Mouse (Mus musculus): ENCODE results near the gene Tmem129. TPM values are rescaled to one million over a fixed set of nuclear protein-coding genes. Genes with fewer than 3 reads are reported as not detected.

The Tmem129 gene
- polyA plus RNA-seq, 1 experiment from 2014 or later: 50.8 TPM

DNA sequence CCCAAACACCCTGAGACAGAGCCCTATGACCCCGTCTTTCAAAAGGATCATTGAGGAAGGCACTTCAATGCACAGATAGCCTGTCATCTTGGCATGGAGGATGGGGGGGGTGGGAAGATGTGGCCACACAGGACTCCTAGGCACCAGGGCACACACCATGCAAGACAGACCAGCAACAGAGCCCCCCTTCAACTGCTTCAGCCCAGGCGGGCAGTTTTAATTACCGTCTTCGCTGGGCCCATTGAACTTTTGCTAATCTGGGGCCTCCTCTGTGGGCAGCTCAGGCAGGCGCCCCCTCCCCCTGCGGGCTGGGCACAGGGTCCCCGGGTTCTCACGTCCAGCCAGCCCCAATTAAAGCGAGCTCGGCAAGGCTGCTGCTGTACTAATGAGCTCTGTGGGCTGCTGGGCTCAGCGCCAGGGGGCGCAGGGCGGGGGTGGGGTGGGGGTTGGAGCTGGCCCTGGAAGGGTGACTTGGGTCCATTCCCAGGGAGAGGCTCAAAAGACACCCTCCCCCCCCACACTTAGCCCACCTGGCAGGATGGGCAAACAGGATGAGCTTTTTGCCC lies 39.8 kb upstream of the Tmem129 start:
- H3K36me3 ChIP-seq (ENCODE audit: insufficient read depth, low read length): no peaks in the 10 kb centered on the region
- H3K4me3 ChIP-seq (ENCODE audit: low read length): no peak overlapping the region
- peaks cover 6% of the 10 kb centered on the region; the same call in 1 of the 2 replicates for H3K27me3 ChIP-seq (ENCODE audit: insufficient read depth, low read length)
- H3K27ac ChIP-seq (ENCODE audit: low read length): no peak overlapping the region
- H3K4me2 ChIP-seq (replicated peaks; ENCODE audit: low read depth, low read length): no peak overlapping the region
- H3K9me3 ChIP-seq (ENCODE audit: low read length): no peaks in the 10 kb centered on the region
- no peak overlapping the region for H3K9ac ChIP-seq (replicated peaks; ENCODE audit: low read length)
- WGBS: 29% methylated on average over 12 of the region's 13 CpGs
- H3K4me1 ChIP-seq (ENCODE audit: insufficient read depth, low read length): peaks cover 39% of the 10 kb centered on the region
- no peak for ATAC-seq (ENCODE audit: low FRiP score, low TSS enrichment)

DNA sequence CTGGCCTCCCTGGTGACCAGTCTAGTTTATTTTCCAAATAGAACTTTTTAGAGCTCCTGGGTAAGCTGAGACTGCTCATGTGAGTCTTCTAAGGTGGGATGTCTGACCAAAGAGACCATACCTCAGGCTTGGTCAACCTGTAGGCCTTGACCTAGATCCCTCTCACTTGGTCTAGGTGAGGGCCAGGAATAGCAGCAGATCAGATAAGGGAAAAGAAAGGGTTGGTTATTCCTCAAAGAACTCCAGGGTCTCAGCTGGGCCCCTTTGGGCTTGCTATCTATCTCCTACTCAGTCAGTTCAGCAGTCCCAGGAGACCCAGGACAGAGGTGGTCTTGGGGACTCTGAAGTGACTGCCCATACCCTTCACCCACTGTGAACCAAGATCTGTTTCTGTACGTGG lies 39.3 kb upstream of the Tmem129 start:
- H3K27ac ChIP-seq (ENCODE audit: low read length): no peak overlapping the region
- no peak overlapping the region for H3K4me2 ChIP-seq (replicated peaks; ENCODE audit: low read depth, low read length)
- peaks cover 6% of the 10 kb centered on the region; the same call in 1 of the 2 replicates for H3K27me3 ChIP-seq (ENCODE audit: insufficient read depth, low read length)
- no peak overlapping the region for H3K4me3 ChIP-seq (ENCODE audit: low read length)
- H3K9ac ChIP-seq (replicated peaks; ENCODE audit: low read length): no peak overlapping the region
- H3K9me3 ChIP-seq (ENCODE audit: low read length): no peaks in the 10 kb centered on the region
- H3K4me1 ChIP-seq (ENCODE audit: insufficient read depth, low read length): peaks cover 44% of the 10 kb centered on the region
- no peak for ATAC-seq (ENCODE audit: low FRiP score, low TSS enrichment)
- WGBS: 73% methylated on average over 1 of the region's 1 CpGs
- no peaks in the 10 kb centered on the region for H3K36me3 ChIP-seq (ENCODE audit: insufficient read depth, low read length)

DNA sequence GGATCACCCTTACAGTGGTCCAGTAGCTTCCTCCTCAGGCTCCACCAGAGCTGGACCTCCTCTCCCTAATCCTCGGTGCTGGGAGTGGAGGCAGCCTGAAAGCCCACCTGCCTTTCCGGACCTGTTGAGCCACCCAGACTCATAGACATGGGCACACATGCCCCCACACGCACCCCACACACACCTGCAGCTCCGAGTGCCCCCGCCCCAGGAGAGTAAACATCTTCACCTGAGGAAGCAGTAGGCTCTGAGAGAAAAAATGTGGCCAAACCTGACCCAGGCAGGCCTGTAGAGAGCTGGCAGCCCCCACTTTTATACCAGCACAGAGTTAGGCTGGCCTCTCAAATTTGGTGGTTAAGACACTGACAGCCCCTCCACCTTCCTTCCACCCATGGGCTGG lies 38.2 kb upstream of the Tmem129 start:
- Histone ChIP-seq H3K9me3 (ENCODE audit: low read length) (no peaks in the 10 kb centered on the region), H3K27ac (ENCODE audit: low read length) (no peak overlapping the region), H3K4me2 (replicated peaks; ENCODE audit: low read depth, low read length) (no peak overlapping the region), H3K4me1 (ENCODE audit: insufficient read depth, low read length) (peaks cover 51% of the 10 kb centered on the region), H3K9ac (replicated peaks; ENCODE audit: low read length) (no peak overlapping the region), H3K36me3 (ENCODE audit: insufficient read depth, low read length) (no peaks in the 10 kb centered on the region), H3K4me3 (ENCODE audit: low read length) (no peak overlapping the region), H3K27me3 (ENCODE audit: insufficient read depth, low read length) (peaks cover 6% of the 10 kb centered on the region; the same call in 1 of the 2 replicates)
- ATAC-seq (ENCODE audit: low FRiP score, low TSS enrichment): no peak
- WGBS: 69% methylated on average over 5 of the region's 5 CpGs

DNA sequence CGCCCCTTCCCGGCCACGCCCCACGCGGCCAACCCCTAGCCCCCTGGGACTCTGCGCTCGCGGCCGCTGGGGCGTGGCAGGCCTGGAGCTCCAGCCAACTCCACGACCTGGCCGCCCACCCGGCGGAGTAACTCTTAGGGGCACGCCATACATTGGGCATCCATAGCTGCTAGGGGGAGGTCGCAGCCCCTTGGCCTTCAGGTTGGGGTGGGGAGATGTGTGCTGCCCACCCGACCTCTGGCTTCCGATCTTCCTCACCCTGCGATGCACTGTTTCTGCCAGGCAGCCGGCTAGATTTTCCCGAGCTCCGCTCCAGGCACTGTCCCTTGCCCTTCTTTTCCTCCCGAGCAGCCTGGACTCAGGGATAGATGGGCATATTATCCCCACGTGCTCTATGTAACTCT lies 37.5 kb upstream of the Tmem129 start:
- peak; percentile 26; the same call in 1 of the 2 replicates for ATAC-seq (ENCODE audit: low FRiP score, low TSS enrichment)
- H3K27me3 ChIP-seq (ENCODE audit: insufficient read depth, low read length): peaks cover 6% of the 10 kb centered on the region; the same call in 1 of the 2 replicates
- WGBS: 6% methylated on average over 24 of the region's 24 CpGs
- H3K9ac ChIP-seq (replicated peaks; ENCODE audit: low read length): peak overlapping the region; percentile 72
- H3K27ac ChIP-seq (ENCODE audit: low read length): peak overlapping the region; percentile 23; the same call in 1 of the 2 replicates
- no peaks in the 10 kb centered on the region for H3K36me3 ChIP-seq (ENCODE audit: insufficient read depth, low read length)
- peaks cover 51% of the 10 kb centered on the region for H3K4me1 ChIP-seq (ENCODE audit: insufficient read depth, low read length)
- no peaks in the 10 kb centered on the region for H3K9me3 ChIP-seq (ENCODE audit: low read length)
- peak overlapping the region; percentile 93 for H3K4me2 ChIP-seq (replicated peaks; ENCODE audit: low read depth, low read length)
- H3K4me3 ChIP-seq (ENCODE audit: low read length): peak overlapping the region; percentile 43

DNA sequence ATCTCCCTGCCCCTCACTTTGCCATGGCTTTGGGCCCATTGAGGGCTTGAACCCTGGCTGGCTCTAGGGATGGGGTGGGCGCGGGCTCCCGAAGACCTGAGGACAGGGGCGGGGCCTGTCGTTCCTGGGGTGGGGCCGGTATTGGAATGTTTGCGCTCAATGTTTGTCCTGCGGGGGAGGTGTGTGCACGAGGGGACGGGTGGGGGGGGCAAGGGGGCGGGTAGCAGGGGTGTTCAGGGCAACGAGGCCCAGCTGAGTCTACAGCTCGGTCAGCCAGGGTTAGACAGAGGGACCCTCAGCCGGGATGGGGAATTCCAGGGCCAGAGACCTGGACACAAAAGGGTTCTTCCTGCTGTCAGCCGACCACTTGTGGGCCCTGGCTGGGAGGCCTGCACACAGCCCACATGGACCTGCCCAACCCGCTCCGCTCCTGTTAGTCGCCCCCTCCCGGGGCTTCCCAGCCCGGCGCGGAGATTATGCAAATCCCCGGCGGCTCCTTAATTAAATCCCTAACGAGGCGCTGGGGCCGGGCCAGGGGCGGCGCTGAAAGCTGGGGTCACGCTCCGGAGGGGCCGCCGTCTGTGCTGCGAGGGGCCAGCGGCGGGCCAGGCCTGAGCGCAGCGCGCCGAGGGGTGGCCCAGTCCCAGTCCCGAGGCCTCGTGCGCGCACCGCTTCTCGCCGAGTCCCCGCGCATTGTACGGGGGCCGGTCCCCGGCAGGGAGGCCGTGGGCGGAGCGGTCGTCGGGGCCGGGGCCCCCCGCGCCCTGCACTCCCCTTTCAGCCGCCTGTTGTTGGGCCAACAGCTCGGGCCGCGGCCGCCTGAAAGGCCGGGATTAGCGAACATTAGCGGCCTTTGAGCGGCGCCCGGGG lies 36.9 kb upstream of the Tmem129 start:
- Histone ChIP-seq H3K36me3 (ENCODE audit: insufficient read depth, low read length) (no peaks in the 10 kb centered on the region), H3K9ac (replicated peaks; ENCODE audit: low read length) (peak overlapping the region; percentile 72), H3K4me2 (replicated peaks; ENCODE audit: low read depth, low read length) (peak overlapping the region; percentile 93), H3K27ac (ENCODE audit: low read length) (peak overlapping the region; percentile 25; the same call in 1 of the 2 replicates), H3K9me3 (ENCODE audit: low read length) (no peaks in the 10 kb centered on the region), H3K27me3 (ENCODE audit: insufficient read depth, low read length) (peaks cover 6% of the 10 kb centered on the region; the same call in 1 of the 2 replicates), H3K4me3 (ENCODE audit: low read length) (peak overlapping the region; percentile 43), H3K4me1 (ENCODE audit: insufficient read depth, low read length) (peaks cover 49% of the 10 kb centered on the region)
- WGBS: 3% methylated on average over 65 of the region's 71 CpGs
- peak; percentile 68 for ATAC-seq (ENCODE audit: low FRiP score, low TSS enrichment)

DNA sequence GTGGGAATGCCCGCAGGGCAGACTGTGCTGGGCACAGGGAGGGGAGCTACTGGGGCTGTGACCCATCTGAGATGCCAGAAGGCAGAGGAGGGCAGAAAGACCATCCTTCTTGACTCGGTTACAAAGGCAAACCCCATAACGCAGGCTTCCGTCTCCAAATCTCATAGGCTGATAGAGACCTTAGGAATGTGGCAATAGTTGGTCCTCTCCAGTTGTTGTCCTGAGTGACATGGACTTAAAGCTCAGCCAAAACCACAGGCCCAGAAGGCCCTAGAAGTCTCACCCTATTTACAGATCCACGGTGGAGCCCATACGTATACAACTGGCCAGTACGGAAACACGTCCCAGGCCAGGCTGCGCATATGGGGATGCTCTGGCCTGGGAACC lies 36.2 kb upstream of the Tmem129 start:
- WGBS: 69% methylated on average over 9 of the region's 9 CpGs
- Histone ChIP-seq H3K4me2 (replicated peaks; ENCODE audit: low read depth, low read length) (peak overlapping the region; percentile 93; the same call in 1 of the 2 replicates), H3K4me1 (ENCODE audit: insufficient read depth, low read length) (peaks cover 55% of the 10 kb centered on the region), H3K9me3 (ENCODE audit: low read length) (no peaks in the 10 kb centered on the region), H3K9ac (replicated peaks; ENCODE audit: low read length) (no peak overlapping the region), H3K27me3 (ENCODE audit: insufficient read depth, low read length) (peaks cover 3% of the 10 kb centered on the region; the same call in 1 of the 2 replicates), H3K27ac (ENCODE audit: low read length) (0 out of 2 replicates have a peak overlapping the region, but pooled peaks have one; percentile 25), H3K36me3 (ENCODE audit: insufficient read depth, low read length) (no peaks in the 10 kb centered on the region), H3K4me3 (ENCODE audit: low read length) (no peak overlapping the region)
- no peak; the same call in 1 of the 2 replicates for ATAC-seq (ENCODE audit: low FRiP score, low TSS enrichment)

DNA sequence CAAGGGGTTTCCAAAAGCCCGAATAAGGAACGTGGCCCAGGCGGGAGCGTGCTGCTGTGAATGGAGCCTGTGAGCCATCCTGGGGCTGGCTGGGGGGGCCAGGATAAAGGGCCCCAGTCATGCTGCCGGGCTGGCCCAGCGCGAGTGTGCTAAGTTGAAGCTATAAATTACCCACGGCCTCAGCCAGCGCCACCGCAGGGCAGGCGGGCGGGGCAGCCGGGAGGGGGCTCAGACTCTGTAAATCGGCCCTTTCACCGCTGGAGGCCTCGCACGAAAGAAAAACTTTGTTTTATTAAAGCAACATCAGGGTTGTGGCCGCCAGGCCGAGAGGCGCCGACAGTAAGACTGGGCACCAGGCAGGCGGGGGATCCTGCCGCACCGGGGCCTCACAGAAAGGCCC lies 34.2 kb upstream of the Tmem129 start:
- ATAC-seq (ENCODE audit: low FRiP score, low TSS enrichment): peak; percentile 20; the same call in 1 of the 2 replicates
- H3K27me3 ChIP-seq (ENCODE audit: insufficient read depth, low read length): peaks cover under 1% of the 10 kb centered on the region; the same call in 1 of the 2 replicates
- H3K4me2 ChIP-seq (replicated peaks; ENCODE audit: low read depth, low read length): peak overlapping the region; percentile 35
- 3% methylated on average over 24 of the region's 24 CpGs for WGBS
- no peaks in the 10 kb centered on the region for H3K36me3 ChIP-seq (ENCODE audit: insufficient read depth, low read length)
- H3K9me3 ChIP-seq (ENCODE audit: low read length): no peaks in the 10 kb centered on the region
- peak overlapping the region; percentile 60 for H3K9ac ChIP-seq (replicated peaks; ENCODE audit: low read length)
- H3K27ac ChIP-seq (ENCODE audit: low read length): peak overlapping the region; percentile 52
- H3K4me3 ChIP-seq (ENCODE audit: low read length): peak overlapping the region; percentile 14
- H3K4me1 ChIP-seq (ENCODE audit: insufficient read depth, low read length): peaks cover 54% of the 10 kb centered on the region

DNA sequence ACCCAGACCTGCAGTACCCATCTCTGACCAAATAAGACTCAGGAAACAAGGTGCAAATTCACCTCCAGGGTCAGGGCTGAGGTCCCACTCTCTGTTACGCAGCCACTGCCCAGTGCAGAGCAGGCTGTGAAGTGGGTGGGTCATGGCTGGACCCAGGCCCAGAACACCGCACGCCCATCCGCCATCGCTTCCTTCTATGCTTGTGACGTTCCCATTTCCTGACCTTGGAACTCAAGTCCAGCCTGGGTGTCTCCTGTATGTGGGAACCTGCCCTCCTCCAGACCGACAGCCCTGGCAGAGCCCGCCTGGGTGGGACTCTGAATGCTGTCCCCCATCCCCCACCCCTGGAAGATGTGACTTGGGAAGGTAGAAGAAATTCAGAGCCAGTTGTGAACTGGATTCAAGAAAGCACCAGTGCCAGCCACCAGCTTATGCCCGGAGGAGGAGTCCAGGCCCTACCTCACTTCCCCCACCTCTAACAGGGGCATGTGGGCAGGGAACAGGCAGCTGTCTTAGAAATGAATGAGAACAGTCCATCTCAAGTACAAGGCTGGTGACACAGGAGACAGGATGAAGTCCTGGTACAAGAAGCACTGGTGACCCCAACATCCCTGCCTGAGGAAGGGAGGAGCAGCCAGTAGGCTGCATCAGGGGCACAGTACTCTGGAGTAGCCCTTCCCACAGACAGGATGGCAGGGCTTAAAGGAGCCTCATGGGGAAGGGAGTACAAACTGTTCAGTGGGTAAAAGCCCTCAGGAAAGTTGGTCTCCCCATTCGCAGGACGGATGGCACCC lies 31.8 kb upstream of the Tmem129 start:
- ATAC-seq (ENCODE audit: low FRiP score, low TSS enrichment): peak; percentile 1; the same call in 1 of the 2 replicates
- H3K4me3 ChIP-seq (ENCODE audit: low read length): no peak overlapping the region
- no peaks in the 10 kb centered on the region for H3K9me3 ChIP-seq (ENCODE audit: low read length)
- 0 out of 2 replicates have a peak overlapping the region, but pooled peaks have one; percentile 32 for H3K9ac ChIP-seq (replicated peaks; ENCODE audit: low read length)
- no peaks in the 10 kb centered on the region for H3K27me3 ChIP-seq (ENCODE audit: insufficient read depth, low read length)
- H3K4me1 ChIP-seq (ENCODE audit: insufficient read depth, low read length): peaks cover 39% of the 10 kb centered on the region
- H3K4me2 ChIP-seq (replicated peaks; ENCODE audit: low read depth, low read length): no peak overlapping the region
- H3K27ac ChIP-seq (ENCODE audit: low read length): no peak overlapping the region
- WGBS: 69% methylated on average over 11 of the region's 11 CpGs
- no peaks in the 10 kb centered on the region for H3K36me3 ChIP-seq (ENCODE audit: insufficient read depth, low read length)

DNA sequence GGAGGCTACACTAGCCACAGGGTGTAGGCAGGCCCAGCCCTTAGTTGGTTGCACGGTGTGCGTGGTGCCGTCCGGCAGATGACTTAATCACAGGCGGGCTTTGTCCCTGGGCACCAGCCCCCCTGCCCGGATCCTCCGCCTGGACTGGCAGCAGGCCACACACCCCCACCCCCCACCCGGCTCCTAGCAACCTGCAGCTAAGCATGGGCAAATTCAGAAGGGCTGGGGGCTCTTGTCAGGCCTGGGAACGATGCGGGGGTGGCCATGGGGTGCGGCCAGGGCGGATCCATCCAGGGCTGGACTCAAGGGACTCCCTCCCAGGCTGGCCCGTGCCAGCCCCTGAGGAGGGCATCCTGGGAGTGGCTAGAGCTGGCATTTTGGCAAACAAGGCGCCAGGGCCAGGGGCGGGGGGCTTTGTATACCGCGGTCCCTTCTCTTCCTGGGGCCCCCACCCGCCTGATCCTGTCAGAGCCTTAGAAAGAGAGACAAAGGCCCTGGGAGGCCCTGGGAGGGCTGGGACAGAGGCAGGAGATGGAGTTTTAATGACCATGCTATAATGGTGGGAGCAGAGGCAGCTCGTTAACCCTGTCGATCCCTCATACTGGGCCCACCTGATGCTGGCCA lies 31.1 kb upstream of the Tmem129 start:
- no peak overlapping the region for H3K4me2 ChIP-seq (replicated peaks; ENCODE audit: low read depth, low read length)
- H3K27me3 ChIP-seq (ENCODE audit: insufficient read depth, low read length): no peaks in the 10 kb centered on the region
- H3K9ac ChIP-seq (replicated peaks; ENCODE audit: low read length): peak overlapping the region; percentile 39; the same call in 1 of the 2 replicates
- WGBS: 41% methylated on average over 20 of the region's 20 CpGs
- H3K4me3 ChIP-seq (ENCODE audit: low read length): no peak overlapping the region
- no peaks in the 10 kb centered on the region for H3K36me3 ChIP-seq (ENCODE audit: insufficient read depth, low read length)
- peak; percentile 32; the same call in 1 of the 2 replicates for ATAC-seq (ENCODE audit: low FRiP score, low TSS enrichment)
- peaks cover 32% of the 10 kb centered on the region for H3K4me1 ChIP-seq (ENCODE audit: insufficient read depth, low read length)
- no peak overlapping the region for H3K27ac ChIP-seq (ENCODE audit: low read length)
- no peaks in the 10 kb centered on the region for H3K9me3 ChIP-seq (ENCODE audit: low read length)
